Mouse (Mus musculus): ENCODE results near the gene Tex14. TPM values are rescaled to one million over a fixed set of nuclear protein-coding genes. Genes with fewer than 3 reads are reported as not detected.

Gene Tex14
- polyA plus RNA-seq (2014; fragmentation: Illumina TruSeq; extraction: RNeasy Lipid Tissue Mini Kit (QIAGEN cat#74804); ENCODE audit: low read depth, low replicate concordance) = 3.9 TPM

GRCm38 (mm10) chr11:87404876-87405275 lies at the start of gene Tex14, which contains the start of gene Rad51c:
Gene Tex14, plus strand, starts transcription at chr11:87405065.
Gene Rad51c, minus strand, starts transcription at chr11:87404954.

DNA sequence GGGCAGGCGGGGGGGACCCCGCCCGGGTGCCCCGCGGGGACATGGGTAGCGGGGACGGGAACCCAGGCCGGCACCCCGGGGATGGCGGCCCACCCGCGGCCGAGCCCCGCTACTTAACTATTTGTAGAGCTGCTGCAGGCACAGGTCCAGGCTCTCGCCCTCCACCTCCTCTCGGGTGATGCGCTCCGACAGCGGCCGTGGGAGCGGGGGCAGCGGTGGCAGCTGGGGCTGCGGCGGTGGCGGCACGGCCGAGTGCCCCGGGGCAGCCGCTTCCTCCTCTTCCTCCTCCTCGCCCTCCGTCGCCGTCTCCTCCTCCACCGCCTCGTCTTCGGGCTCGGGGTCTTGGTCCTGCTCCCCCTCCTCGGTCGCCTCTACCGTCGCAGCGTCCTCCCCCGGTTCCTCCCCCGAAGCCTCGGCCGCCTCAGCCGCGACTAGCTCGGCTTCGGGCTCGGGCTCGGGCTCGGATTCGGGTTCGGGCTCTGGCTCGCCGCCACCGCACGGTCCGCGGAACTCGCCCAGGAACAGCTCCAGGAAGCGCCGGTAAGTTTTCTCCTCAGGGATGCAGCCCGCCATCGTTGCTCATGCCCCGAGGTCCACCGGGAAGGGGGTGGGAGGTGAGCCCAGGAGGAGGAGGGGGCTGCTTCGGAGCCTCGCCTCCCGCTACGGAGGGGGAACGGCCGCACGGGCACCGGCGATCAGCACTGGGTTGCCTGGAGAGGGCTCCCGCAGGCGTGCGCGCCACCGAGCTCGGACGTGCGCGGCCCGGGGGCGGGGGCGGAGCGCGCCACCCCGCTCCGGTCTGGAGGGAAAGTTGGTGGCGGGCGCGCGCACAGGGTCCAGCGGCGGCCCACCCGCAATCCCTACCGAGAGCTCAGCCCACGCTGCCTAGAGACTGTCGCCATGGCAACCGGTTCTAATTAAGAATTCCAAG lies 46.3 kb upstream of the Tex14 start, which contains the start of gene Ppm1e:
Gene Ppm1e (minus strand): TSS at position 693 of the 931 bp plus-strand sequence.

GRCm38 (mm10) chr11:87566501-87566900 lies 161.6 kb downstream of the Tex14 start, which contains the start of gene Gm11492:
Gene Gm11492, plus strand, starts transcription at chr11:87566653.

DNA sequence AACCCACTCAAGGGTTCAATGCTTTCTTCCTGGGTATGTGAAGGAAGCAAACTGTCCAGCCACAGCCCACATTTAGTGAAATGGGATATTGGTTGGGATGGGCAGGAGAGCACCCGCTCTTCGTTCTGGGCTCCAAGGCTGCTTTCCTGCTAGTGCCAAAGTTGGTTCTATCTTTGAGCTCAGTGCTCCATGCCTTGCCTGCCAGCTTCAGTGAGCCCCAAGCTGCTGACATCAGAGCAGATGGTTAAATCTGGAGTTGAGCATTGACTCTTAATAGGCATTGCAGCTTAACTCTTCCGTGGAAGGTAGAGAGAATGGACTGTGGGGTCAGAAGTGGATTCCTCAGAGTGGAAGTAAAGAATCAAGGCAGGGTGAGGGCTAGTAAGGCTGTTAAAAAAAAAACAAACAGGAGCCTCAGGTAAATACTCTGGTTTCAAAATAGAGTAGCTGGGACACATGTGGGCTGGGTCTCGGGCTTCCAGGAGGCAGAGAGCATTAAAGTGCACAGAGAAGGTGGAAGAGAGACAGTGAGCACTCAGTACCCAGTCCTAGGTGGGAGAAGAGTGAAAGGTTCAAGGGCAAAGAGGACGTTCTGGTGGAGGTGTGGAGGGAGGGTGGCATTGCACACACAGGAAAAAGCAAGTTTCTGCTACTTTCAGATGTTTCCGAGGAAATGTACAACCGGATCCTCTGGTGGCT lies 163.5 kb downstream of the Tex14 start, which contains the start of gene Sept4:
Gene Sept4 (plus strand): TSS at position 649 of the 699 bp plus-strand sequence.

DNA sequence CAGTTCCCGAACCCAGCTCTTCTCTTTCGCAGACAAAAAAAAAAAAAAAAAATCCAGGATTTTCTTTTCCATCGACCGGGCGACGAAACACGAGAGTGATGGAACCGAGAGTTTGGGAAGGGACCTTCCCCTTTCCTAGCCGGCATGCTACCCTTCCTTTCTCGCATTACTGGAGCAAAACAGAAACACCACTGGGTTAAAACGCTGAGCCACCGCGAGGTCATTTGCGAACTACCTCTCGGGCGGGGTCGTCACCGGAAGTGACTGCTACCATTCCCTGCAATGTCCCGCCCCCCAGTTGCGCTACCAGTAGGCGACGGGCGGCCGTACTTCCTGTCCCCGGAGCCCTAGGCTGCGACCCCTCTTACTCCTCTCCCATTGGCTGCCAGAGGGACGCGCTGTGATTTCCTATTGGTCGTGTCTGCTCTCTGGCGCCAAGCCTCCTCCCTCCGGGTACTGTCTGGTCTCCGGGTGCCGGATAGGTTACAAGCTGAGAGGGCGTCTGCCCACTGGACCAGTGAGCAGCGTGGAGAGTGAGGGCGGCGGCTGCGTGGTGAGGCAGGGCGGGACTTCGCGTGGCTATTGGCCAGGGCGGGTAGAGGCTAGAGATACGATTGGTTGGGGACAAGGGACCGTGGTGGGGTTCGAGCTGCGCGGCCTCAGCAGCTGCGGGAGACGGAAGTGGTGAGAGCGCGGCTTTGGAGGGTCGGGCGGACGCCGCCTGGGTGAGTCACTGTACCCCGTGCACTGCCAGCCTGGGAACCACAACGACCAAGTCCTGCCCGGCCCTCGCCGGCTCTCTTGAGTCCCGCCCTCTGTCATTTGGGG lies 186.9 kb downstream of the Tex14 start, which contains the start of gene Mtmr4:
Gene Mtmr4 (plus strand): TSS at position 637 of the 828 bp plus-strand sequence.

Other genes starting within 250 kb of the Tex14 start
- 8.6 TPM for gene Ppm1e, start 46.0 kb upstream of the Tex14 start, polyA plus RNA-seq (2014; fragmentation: Illumina TruSeq; extraction: RNeasy Lipid Tissue Mini Kit (QIAGEN cat#74804); ENCODE audit: low read depth, low replicate concordance)
- gene Rad51c, start 111 bp upstream of the Tex14 start, polyA plus RNA-seq (2014; fragmentation: Illumina TruSeq; extraction: RNeasy Lipid Tissue Mini Kit (QIAGEN cat#74804); ENCODE audit: low read depth, low replicate concordance) = 3.8 TPM
- not detected for gene Gm11492, start 161.6 kb downstream of the Tex14 start, polyA plus RNA-seq (2014; fragmentation: Illumina TruSeq; extraction: RNeasy Lipid Tissue Mini Kit (QIAGEN cat#74804); ENCODE audit: low read depth, low replicate concordance)
- 4.9 TPM for gene Sept4, start 163.8 kb downstream of the Tex14 start, polyA plus RNA-seq (2014; fragmentation: Illumina TruSeq; extraction: RNeasy Lipid Tissue Mini Kit (QIAGEN cat#74804); ENCODE audit: low read depth, low replicate concordance)
- 32.9 TPM for gene Mtmr4, start 187.1 kb downstream of the Tex14 start, polyA plus RNA-seq (2014; fragmentation: Illumina TruSeq; extraction: RNeasy Lipid Tissue Mini Kit (QIAGEN cat#74804); ENCODE audit: low read depth, low replicate concordance)
- gene Hsf5, start 212.1 kb downstream of the Tex14 start, polyA plus RNA-seq (2014; fragmentation: Illumina TruSeq; extraction: RNeasy Lipid Tissue Mini Kit (QIAGEN cat#74804); ENCODE audit: low read depth, low replicate concordance) = 0.25 TPM

Measured in sigmoid colon, adult 10 weeks (tissue).